Comparison of ENCODE assay signal across 25 mouse cellular contexts in the genomic region with DNA sequence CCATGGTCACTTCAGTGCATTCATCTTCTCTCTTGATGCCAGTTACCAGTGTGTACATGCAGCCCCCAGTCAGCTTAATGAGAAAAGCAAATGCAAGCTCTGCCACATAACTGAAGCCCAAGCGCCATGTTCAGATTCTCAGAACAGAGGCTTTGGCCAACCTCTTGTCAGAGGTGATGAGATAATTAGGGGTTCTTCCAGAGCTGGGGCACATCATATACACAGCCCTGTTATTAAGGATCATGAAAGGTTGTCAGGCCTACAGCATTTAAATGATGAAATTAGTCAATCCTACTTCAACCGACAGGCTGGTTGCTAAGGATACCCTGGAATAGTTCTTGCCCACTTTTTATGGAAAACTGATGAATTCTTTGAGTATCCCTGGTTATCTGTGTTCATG.
"Had no signal": no experiment of that assay in that cellular context is flagged by ENCODE, and none has a peak within 500 bp of the region (broad histone marks: within the 10 kb centered on the region; RNA-seq: fewer than 3 reads in every experiment).

No protein-coding gene starts in this region.

- H3K9ac ChIP-seq: heart, embryonic 13.5 days; heart, embryonic 15.5 days; hindbrain, embryonic 13.5 days; hindbrain, embryonic 15.5 days; limb, embryonic 12.5 days; liver, embryonic 13.5 days; liver, embryonic 15.5 days; liver, postnatal 0 days had no signal

- H3K4me2 ChIP-seq: heart, embryonic 13.5 days; heart, embryonic 15.5 days; hindbrain, embryonic 13.5 days; hindbrain, embryonic 15.5 days; limb, embryonic 12.5 days; liver, embryonic 11.5 days; liver, embryonic 13.5 days; liver, embryonic 15.5 days had no signal

- H3K36me3 ChIP-seq: heart, embryonic 13.5 days; heart, embryonic 15.5 days; hindbrain, embryonic 13.5 days; hindbrain, embryonic 15.5 days; limb, embryonic 10.5 days; limb, embryonic 12.5 days; liver, embryonic 13.5 days; liver, embryonic 15.5 days had no signal

- H3K9me3 ChIP-seq: heart, embryonic 15.5 days; hindbrain, embryonic 15.5 days; limb, embryonic 10.5 days; limb, embryonic 12.5 days; liver, embryonic 13.5 days; liver, embryonic 15.5 days had no signal

- H3K27ac ChIP-seq: heart, adult 2 months; heart, embryonic 13.5 days; heart, embryonic 15.5 days; hindbrain, embryonic 13.5 days; hindbrain, embryonic 15.5 days; hindbrain, postnatal 0 days; layer of hippocampus, adult 2 months; left cerebral cortex, adult 2 months; limb, embryonic 10.5 days; limb, embryonic 12.5 days; liver, embryonic 13.5 days; liver, embryonic 15.5 days had no signal

- H3K4me3 ChIP-seq: heart, adult 2 months; heart, embryonic 13.5 days; heart, embryonic 15.5 days; hindbrain, embryonic 13.5 days; hindbrain, embryonic 15.5 days; layer of hippocampus, adult 2 months; left cerebral cortex, adult 2 months; limb, embryonic 10.5 days; limb, embryonic 12.5 days; liver, embryonic 13.5 days; liver, embryonic 15.5 days had no signal

- H3K4me1 ChIP-seq: heart, embryonic 13.5 days; heart, embryonic 15.5 days; hindbrain, embryonic 13.5 days; hindbrain, embryonic 15.5 days; limb, embryonic 10.5 days; limb, embryonic 12.5 days; liver, embryonic 13.5 days; liver, embryonic 15.5 days had no signal

- DNase-seq: gastrocnemius, postnatal 14 days; gastrocnemius, postnatal 36 days; heart, adult 2 months; heart, postnatal 14 days; heart, postnatal 36 days; kidney, adult 11 months; kidney, adult 2 months; kidney, postnatal 10 days; kidney, postnatal 25 days; kidney, postnatal 4 days; liver; liver, embryonic 13.5 days; liver, postnatal 0 days had no signal

- H3K27me3 ChIP-seq: heart, embryonic 13.5 days; heart, embryonic 15.5 days; hindbrain, embryonic 15.5 days; limb, embryonic 12.5 days; liver, embryonic 13.5 days; liver, embryonic 15.5 days had no signal

- ATAC-seq: hindbrain, postnatal 0 days; intestine, embryonic 16.5 days; liver, postnatal 0 days had no signal
